Mouse (Mus musculus) lung, embryonic 16.5 days (tissue): ENCODE measurements around the gene Car3. TPM values are rescaled to one million over a fixed set of nuclear protein-coding genes. Genes with fewer than 3 reads are reported as not detected.

Source experiments
- ATAC-seq: fragments of 200-750 bp; cut with Nextera tagmentation; 2 replicates; pipeline ENCODE4 v1.8.0; 2017; ENCODE audit warnings: low read depth, mild to moderate bottlenecking, moderate library complexity
- H3K27ac ChIP-seq: fragments of 300-500 bp; sonication (generic); 2 replicates; pipeline ENCODE4 v1.5.1; 2014; ENCODE audit warnings: mild to moderate bottlenecking, control low read depth, low read length
- H3K27me3 ChIP-seq: fragments of 300-500 bp; sonication (generic); 2 replicates; pipeline ENCODE4 v1.6.1; 2014; ENCODE audit warnings: low read depth, low read length, mixed read lengths; ENCODE audit not compliant: control insufficient read depth, insufficient read depth
- H3K36me3 ChIP-seq: fragments of 300-500 bp; sonication (generic); 2 replicates; pipeline ENCODE4 v1.6.1; 2014; ENCODE audit warnings: low read length; ENCODE audit not compliant: control insufficient read depth, insufficient read depth
- H3K4me1 ChIP-seq: fragments of 300-500 bp; sonication (generic); replicated peaks from 2 replicates; pipeline ENCODE4 v1.6.1; 2014; ENCODE audit warnings: low read length, mixed read lengths; ENCODE audit not compliant: control insufficient read depth, insufficient read depth
- H3K4me2 ChIP-seq: fragments of 300-500 bp; sonication (generic); 2 replicates; pipeline ENCODE4 v1.6.1; 2014; ENCODE audit warnings: low read depth, low read length, control low read depth
- H3K4me3 ChIP-seq: fragments of 300-500 bp; sonication (generic); 2 replicates; pipeline ENCODE4 v1.5.1; 2014; ENCODE audit warnings: mild to moderate bottlenecking, low read length, control low read depth
- H3K9ac ChIP-seq: fragments of 300-500 bp; sonication (generic); 2 replicates; pipeline ENCODE4 v1.6.1; 2014; ENCODE audit warnings: low read length, control low read depth
- H3K9me3 ChIP-seq: fragments of 300-500 bp; sonication (generic); 2 replicates; pipeline ENCODE4 v1.6.1; 2016; ENCODE audit warnings: low read length; ENCODE audit not compliant: control insufficient read depth
- WGBS: fragments of 180-500 bp; shearing (Covaris S2); extraction: QIAGEN DNeasy Blood & Tissue Kit; methylation state at CpG from one replicate; pipeline ENCODE4 v1.1.7; 2014; 5-methylcytosine and 5-hydroxymethylcytosine counted together
- polyA plus RNA-seq: library from polyadenylated mRNA; unstranded; fragments of >200 nt; fragmentation: Nextera tagmentation; extraction: Ambion mirVana; gene quantifications from 2 replicates; pipeline ENCODE4 v1.2.1, GENCODE M21; 2015

Car3 gene
- polyA plus RNA-seq, 1 experiment from 2014 or later: 16.5 TPM

DNA sequence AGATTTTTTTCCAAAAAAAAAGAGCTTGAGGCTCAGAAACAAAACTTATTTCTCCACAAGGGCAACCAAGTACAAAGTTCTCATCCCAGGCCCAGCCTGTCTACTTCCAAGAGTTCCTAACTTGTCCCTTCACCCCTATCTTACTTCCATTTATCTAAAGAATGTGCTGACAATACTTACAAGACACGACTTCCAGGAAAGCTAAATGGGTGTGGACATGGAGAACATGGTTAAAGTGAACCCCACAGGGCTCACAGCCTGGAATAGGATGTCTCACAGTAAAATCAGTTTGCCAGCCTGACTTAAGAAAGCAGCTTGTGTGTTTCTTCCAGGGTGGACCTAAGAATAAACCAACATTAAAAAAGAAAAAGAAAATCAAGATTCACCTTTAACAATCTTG is 7.2 kb downstream of the Car3 start:
- H3K9ac ChIP-seq: no peak overlapping the region
- H3K36me3 ChIP-seq: no peaks in the 10 kb centered on the region
- WGBS: 26% methylated on average over 1 of the region's 1 CpGs
- H3K4me2 ChIP-seq: no peak overlapping the region
- H3K9me3 ChIP-seq: no peaks in the 10 kb centered on the region
- no peak overlapping the region for H3K4me3 ChIP-seq
- no peak for ATAC-seq
- H3K4me1 ChIP-seq: no peaks in the 10 kb centered on the region
- no peaks in the 10 kb centered on the region for H3K27me3 ChIP-seq
- no peak overlapping the region for H3K27ac ChIP-seq

DNA sequence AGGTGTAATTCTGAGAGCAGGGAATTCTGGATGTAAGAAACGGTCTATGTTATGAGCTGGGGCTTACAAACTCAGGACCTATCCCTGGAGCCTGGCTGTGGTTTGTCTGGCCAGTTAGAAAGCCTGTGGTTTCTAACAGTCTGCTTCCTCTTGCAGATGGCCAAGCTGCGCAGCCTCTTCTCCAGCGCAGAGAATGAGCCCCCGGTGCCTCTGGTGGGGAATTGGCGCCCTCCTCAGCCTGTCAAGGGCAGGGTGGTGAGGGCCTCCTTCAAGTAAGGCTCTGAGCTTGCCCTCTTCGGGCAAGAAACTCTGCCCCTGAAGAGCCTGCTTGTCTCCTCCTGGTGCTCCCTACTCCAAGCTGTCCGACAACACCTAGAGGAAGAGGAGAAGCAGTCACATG is 8.1 kb downstream of the Car3 start:
- no peak overlapping the region for H3K4me3 ChIP-seq
- no peak overlapping the region for H3K9ac ChIP-seq
- H3K27ac ChIP-seq: no peak overlapping the region
- no peaks in the 10 kb centered on the region for H3K36me3 ChIP-seq
- H3K4me2 ChIP-seq: no peak overlapping the region
- H3K9me3 ChIP-seq: no peaks in the 10 kb centered on the region
- no peaks in the 10 kb centered on the region for H3K27me3 ChIP-seq
- H3K4me1 ChIP-seq: no peaks in the 10 kb centered on the region
- ATAC-seq: no peak
- WGBS: 59% methylated on average over 7 of the region's 7 CpGs

DNA sequence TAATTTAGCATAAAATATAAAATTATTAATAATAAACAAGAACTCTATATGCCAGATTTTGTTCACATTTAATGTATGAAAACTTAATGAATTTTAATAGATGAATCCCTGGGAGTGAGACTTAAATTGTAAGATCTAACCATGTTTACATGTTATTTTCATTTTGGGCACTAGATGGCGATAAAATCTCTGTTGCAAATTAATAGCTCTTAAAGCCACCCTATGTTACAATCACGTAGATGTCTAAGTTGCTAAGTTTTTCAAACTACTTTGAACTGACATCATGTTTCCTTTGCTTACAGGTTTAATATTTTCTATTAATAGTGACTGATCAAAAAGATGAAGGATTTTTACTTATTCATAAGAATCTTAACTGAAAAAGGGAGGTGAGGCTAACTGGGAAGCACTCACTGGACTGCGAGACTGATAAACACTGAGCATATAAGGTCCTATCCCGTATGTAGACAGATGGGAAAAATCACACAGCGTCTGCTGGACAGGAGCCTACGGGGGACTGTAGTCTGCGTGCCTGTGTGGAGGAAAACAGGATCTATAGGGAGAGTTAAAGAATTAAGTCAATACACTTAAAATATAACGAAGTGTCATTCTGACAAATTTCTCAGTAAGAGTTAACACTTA is 11.2 kb downstream of the Car3 start:
- H3K27me3 ChIP-seq: no peaks in the 10 kb centered on the region
- no peak overlapping the region; the same call in 1 of the 2 replicates for H3K27ac ChIP-seq
- H3K4me1 ChIP-seq: no peaks in the 10 kb centered on the region; the same call in 1 of the 2 replicates
- H3K9me3 ChIP-seq: no peaks in the 10 kb centered on the region
- peak; percentile 84 for ATAC-seq
- H3K36me3 ChIP-seq: no peaks in the 10 kb centered on the region
- no peak overlapping the region for H3K4me2 ChIP-seq
- 19% methylated on average over 8 of the region's 8 CpGs for WGBS
- no peak overlapping the region for H3K4me3 ChIP-seq
- no peak overlapping the region for H3K9ac ChIP-seq

DNA sequence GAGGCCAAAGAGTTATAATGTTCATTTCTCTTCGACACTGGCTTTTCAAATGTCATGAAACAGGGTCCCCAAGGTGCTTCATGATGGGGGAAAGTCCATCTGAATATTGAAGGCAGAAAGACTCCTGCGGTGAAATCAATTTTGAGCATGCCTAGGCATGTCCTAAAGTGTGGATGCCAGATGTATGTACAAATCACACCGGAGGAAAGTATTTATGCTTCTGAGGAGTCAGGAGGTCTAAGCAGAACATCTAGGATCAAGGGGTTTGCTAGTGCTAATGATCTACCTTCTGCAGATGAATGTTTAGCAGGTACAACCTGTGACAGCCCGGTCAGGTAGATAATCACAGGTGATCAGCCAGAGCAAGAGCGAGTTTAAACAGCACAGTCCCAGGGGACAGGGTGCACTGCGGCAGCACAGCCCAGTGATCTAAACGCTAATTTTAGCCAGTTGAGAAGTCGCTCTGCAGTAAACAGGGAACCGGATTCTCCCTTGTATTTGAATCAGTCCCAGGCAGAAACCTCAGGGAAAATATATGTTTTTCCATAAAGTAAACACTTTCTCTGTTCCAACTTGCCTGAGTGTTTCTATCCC is 13.1 kb downstream of the Car3 start:
- Histone ChIP-seq H3K4me3 (no peak overlapping the region), H3K4me1 (no peaks in the 10 kb centered on the region; the same call in 1 of the 2 replicates), H3K36me3 (no peaks in the 10 kb centered on the region), H3K27ac (no peak overlapping the region), H3K9ac (no peak overlapping the region), H3K27me3 (no peaks in the 10 kb centered on the region), H3K9me3 (no peaks in the 10 kb centered on the region), H3K4me2 (no peak overlapping the region)
- ATAC-seq: peak; percentile 46
- 53% methylated on average over 9 of the region's 9 CpGs for WGBS

DNA sequence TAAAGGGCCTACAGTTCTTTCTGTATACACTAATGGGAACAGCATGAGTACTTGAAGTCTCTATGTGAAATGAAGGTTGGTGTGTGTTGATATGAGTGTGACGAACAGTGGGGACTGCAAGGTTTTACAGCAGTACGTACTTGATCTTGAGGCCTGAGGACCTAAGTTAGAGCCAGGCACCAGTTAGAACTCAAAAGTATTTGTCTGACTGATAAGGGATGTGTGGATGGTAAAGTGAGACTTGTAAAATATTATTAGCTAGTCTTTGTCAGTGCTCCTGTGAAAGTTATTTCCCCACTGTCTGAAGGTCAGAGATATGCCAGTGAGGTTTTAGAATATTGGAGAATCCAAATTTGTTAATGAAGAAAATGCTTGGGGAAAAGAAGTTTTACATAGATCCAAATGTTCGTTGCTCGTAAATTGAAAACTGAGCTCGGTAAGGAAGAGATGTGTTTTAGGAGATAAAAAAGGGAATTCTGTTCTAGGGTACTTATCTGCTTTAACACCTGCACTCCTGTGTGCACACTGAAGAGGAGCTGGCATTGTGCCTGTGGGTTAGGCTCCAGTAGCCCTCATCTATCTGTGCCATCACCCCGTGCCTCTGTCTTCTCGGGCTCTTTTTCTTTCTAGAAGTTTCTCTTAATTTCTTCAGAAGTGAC is 14.1 kb downstream of the Car3 start:
- H3K36me3 ChIP-seq: no peaks in the 10 kb centered on the region
- no peaks in the 10 kb centered on the region for H3K27me3 ChIP-seq
- H3K9ac ChIP-seq: no peak overlapping the region
- WGBS: 62% methylated on average over 7 of the region's 7 CpGs
- no peak overlapping the region for H3K27ac ChIP-seq
- no peaks in the 10 kb centered on the region; the same call in 1 of the 2 replicates for H3K4me1 ChIP-seq
- H3K4me3 ChIP-seq: no peak overlapping the region
- peak; percentile 32; the same call in 1 of the 2 replicates for ATAC-seq
- H3K4me2 ChIP-seq: no peak overlapping the region
- no peaks in the 10 kb centered on the region for H3K9me3 ChIP-seq

DNA sequence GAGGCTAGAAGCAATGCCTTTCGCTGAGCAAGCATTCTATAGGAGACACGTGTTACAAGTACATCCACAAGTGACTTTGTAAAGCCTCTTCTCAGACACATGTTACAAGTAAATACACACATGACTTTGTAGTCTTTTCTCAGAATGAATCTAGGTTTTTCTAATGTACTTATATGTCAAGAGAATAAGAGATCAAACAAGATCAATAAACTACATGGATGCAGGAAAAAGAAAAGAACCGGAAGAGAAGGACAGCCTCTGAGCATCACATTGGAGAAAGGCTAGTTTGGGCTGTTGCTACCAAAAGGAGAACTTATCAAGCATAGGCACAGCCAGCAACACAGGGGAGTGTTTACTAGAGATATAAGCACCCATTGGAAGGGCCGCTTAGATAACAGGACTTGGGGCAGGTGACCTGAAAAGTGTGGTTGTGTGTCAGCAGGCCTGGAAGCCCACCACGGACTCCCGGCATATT is 15.5 kb downstream of the Car3 start:
- no peak overlapping the region for H3K4me2 ChIP-seq
- no peaks in the 10 kb centered on the region for H3K9me3 ChIP-seq
- H3K4me3 ChIP-seq: no peak overlapping the region
- H3K36me3 ChIP-seq: no peaks in the 10 kb centered on the region
- H3K4me1 ChIP-seq: no peaks in the 10 kb centered on the region; the same call in 1 of the 2 replicates
- no peak for ATAC-seq
- no peak overlapping the region for H3K27ac ChIP-seq
- WGBS: 75% methylated on average over 6 of the region's 6 CpGs
- H3K9ac ChIP-seq: no peak overlapping the region
- no peaks in the 10 kb centered on the region for H3K27me3 ChIP-seq

DNA sequence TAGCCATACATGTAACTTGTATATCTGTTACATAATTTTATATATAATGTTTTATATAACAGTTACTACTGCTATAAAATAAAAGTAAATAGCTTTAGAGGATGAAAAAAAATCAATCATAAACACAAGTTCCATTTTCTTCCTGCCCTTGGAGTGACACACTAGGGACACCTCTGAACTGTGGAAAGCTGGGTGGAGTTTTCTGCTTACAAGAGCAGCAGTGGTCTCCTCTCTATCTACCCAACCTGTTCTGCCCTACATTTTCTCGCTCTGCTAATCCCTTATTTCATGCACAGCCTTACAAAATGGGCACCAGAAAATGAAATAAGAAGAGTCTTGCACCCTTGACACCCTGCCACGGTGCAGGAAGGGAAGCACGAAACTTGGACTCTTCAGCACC is 16.0 kb downstream of the Car3 start:
- 90% methylated on average over 3 of the region's 3 CpGs for WGBS
- no peak for ATAC-seq
- no peak overlapping the region for H3K4me2 ChIP-seq
- H3K4me1 ChIP-seq: no peaks in the 10 kb centered on the region; the same call in 1 of the 2 replicates
- H3K4me3 ChIP-seq: no peak overlapping the region
- H3K36me3 ChIP-seq: no peaks in the 10 kb centered on the region
- no peak overlapping the region for H3K27ac ChIP-seq
- no peaks in the 10 kb centered on the region for H3K9me3 ChIP-seq
- no peak overlapping the region for H3K9ac ChIP-seq
- no peaks in the 10 kb centered on the region for H3K27me3 ChIP-seq

DNA sequence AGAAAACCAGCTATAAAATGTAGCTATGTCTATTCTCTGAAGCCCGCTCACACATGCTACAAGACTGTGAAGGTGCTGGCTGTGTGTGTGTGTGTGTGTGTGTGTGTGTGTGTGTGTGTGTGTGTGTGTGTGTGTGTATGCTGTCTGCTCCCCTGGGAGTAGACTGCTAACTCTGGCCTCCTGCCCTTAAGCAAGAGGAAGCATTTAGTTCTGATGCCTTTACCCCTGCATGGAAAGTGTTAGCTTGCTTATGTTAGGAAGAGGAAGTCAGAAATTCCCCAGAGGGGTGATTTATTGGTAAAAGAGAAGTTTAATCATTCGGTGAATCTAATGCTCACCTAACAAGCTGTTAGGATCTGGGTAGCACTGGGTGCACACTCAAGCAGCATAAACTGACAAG is 17.0 kb downstream of the Car3 start:
- Histone ChIP-seq H3K9ac (no peak overlapping the region), H3K27me3 (no peaks in the 10 kb centered on the region), H3K4me3 (no peak overlapping the region), H3K4me1 (no peaks in the 10 kb centered on the region; the same call in 1 of the 2 replicates), H3K9me3 (no peaks in the 10 kb centered on the region), H3K36me3 (no peaks in the 10 kb centered on the region), H3K4me2 (no peak overlapping the region), H3K27ac (no peak overlapping the region)
- no peak for ATAC-seq
- WGBS: 54% methylated on average over 2 of the region's 2 CpGs

DNA sequence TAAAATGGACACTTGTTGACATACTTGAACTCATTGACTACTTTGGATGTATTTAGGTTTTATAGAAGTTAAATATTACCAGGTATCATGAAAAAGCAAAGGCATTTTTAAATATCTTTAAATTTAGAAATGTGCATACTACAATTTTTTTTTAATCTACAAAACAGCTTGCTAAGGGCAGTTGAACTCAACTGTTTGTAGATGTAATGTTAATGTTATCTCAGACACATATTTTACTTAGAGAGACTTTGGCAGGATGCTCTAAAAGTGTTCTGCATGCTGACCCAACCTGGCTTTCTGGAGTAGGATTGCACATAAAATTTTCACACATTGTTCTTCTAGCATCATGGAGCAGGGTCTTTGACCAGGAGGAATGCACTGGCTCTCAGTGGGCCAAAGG is 18.7 kb downstream of the Car3 start:
- Histone ChIP-seq H3K9ac (no peak overlapping the region), H3K27ac (no peak overlapping the region), H3K4me1 (no peaks in the 10 kb centered on the region; the same call in 1 of the 2 replicates), H3K36me3 (no peaks in the 10 kb centered on the region), H3K4me3 (no peak overlapping the region), H3K9me3 (no peaks in the 10 kb centered on the region), H3K27me3 (no peaks in the 10 kb centered on the region), H3K4me2 (no peak overlapping the region)
- ATAC-seq: no peak
